Mouse (Mus musculus) MEL (cell line): Measurements from ENCODE around the gene Sdccag8. TPM values are rescaled to one million over a fixed set of nuclear protein-coding genes. Genes with fewer than 3 reads are reported as not detected.

ENCODE experiments used
- DNase-seq: peaks from one replicate; pipeline ENCODE4 v3.0.0; 2011; ENCODE audit warnings: low read depth, low spot score
- H3K27ac ChIP-seq: 2 replicates; pipeline ENCODE4 v1.5.1; 2012; ENCODE audit warnings: low read depth, mild to moderate bottlenecking, control low read depth, low read length, moderate library complexity; ENCODE audit not compliant: control insufficient read depth
- H3K27me3 ChIP-seq, 2 experiments: fragments of 150-350 bp in 1 of 2; sonication (generic) in 1 of 2; 2 replicates each; pipeline ENCODE4 v1.6.1; 2012; ENCODE audit warnings: low read length in 2 of 2, mild to moderate bottlenecking in 2 of 2, improper control_type of control experiment in 1 of 2, moderate library complexity in 1 of 2; ENCODE audit not compliant: insufficient read depth in 2 of 2, control insufficient read depth in 1 of 2
- H3K36me3 ChIP-seq, 2 experiments: 2 replicates each; pipeline ENCODE4 v1.6.1; 2012 to 2014; ENCODE audit warnings: low read length in 2 of 2, improper control_type of control experiment in 1 of 2, inconsistent platforms in 1 of 2, mild to moderate bottlenecking in 1 of 2; ENCODE audit not compliant: insufficient read depth in 2 of 2, control insufficient read depth in 1 of 2
- H3K4me1 ChIP-seq, 2 experiments: fragments of 150-350 bp in 1 of 2; sonication (generic) in 1 of 2; 2 replicates each; pipeline ENCODE4 v1.6.1; 2012; ENCODE audit warnings: low read length in 2 of 2, improper control_type of control experiment in 1 of 2, mild to moderate bottlenecking in 1 of 2; ENCODE audit not compliant: insufficient read depth in 2 of 2, control insufficient read depth in 1 of 2
- H3K4me3 ChIP-seq, 2 experiments: fragments of 150-350 bp in 1 of 2; sonication (generic) in 1 of 2; 2 replicates each; pipeline ENCODE4 v1.5.1; 2012; ENCODE audit warnings: low read depth in 2 of 2, low read length in 2 of 2, mild to moderate bottlenecking in 2 of 2, moderate library complexity in 2 of 2, control low read depth in 1 of 2, improper control_type of control experiment in 1 of 2; ENCODE audit not compliant: control insufficient read depth in 1 of 2, insufficient read depth in 1 of 2
- H3K79me2 ChIP-seq: 2 replicates; pipeline ENCODE4 v1.6.1; 2012; ENCODE audit warnings: mild to moderate bottlenecking, low read length, moderate library complexity; ENCODE audit not compliant: control insufficient read depth, poor library complexity, insufficient read depth
- H3K9ac ChIP-seq: 2 replicates; pipeline ENCODE4 v1.6.1; 2012; ENCODE audit warnings: low read depth, mild to moderate bottlenecking, control low read depth, low read length, moderate library complexity; ENCODE audit not compliant: control insufficient read depth, poor library complexity, severe bottlenecking
- H3K9me3 ChIP-seq: fragments of 150-350 bp; sonication (generic); replicated peaks from 2 replicates; pipeline ENCODE4 v1.6.1; 2012; ENCODE audit warnings: mild to moderate bottlenecking, low read length, improper control_type of control experiment, moderate library complexity; ENCODE audit not compliant: insufficient read depth
- BHLHE40 ChIP-seq: IDR thresholded peaks from 2 replicates; pipeline ENCODE4 v1.6.1; 2012; ENCODE audit warnings: low read depth, mild to moderate bottlenecking, inconsistent platforms, low read length, improper control_type of control experiment, borderline replicate concordance
- E2F4 ChIP-seq: IDR thresholded peaks from 2 replicates; pipeline ENCODE4 v1.6.1; 2011; ENCODE audit warnings: low read depth, low read length, improper control_type of control experiment, borderline replicate concordance
- ETS1 ChIP-seq: IDR thresholded peaks from 2 replicates; pipeline ENCODE4 v1.6.1; 2012; ENCODE audit warnings: low read depth, mild to moderate bottlenecking, inconsistent platforms, low read length, improper control_type of control experiment, moderate library complexity
- GABPA ChIP-seq: IDR thresholded peaks from 2 replicates; pipeline ENCODE4 v1.6.1; 2012; ENCODE audit warnings: low read depth, mild to moderate bottlenecking, inconsistent platforms, low read length, improper control_type of control experiment, moderate library complexity
- GATA1 ChIP-seq: IDR thresholded peaks from 2 replicates; pipeline ENCODE4 v1.6.1; 2011; ENCODE audit warnings: low read depth, low read length, improper control_type of control experiment
- MXI1 ChIP-seq: IDR thresholded peaks from 2 replicates; pipeline ENCODE4 v1.6.1; 2011; ENCODE audit warnings: mild to moderate bottlenecking, low read depth, low read length, improper control_type of control experiment
- MYB ChIP-seq: IDR thresholded peaks from 2 replicates; pipeline ENCODE4 v1.6.1; 2011; ENCODE audit warnings: mild to moderate bottlenecking, low read depth, low read length, improper control_type of control experiment
- NELFE ChIP-seq: IDR thresholded peaks from 2 replicates; pipeline ENCODE4 v1.6.1; 2011; ENCODE audit warnings: low read depth, low read length, improper control_type of control experiment
- POLR2A ChIP-seq, 2 experiments: IDR thresholded peaks; 2 replicates each; pipeline ENCODE4 v1.6.1; 2011 to 2012; ENCODE audit warnings: low read length in 2 of 2, mild to moderate bottlenecking in 2 of 2, control low read depth in 1 of 2, improper control_type of control experiment in 1 of 2, low read depth in 1 of 2, moderate library complexity in 1 of 2; ENCODE audit not compliant: control insufficient read depth in 1 of 2, insufficient read depth in 1 of 2, poor library complexity in 1 of 2
- RCOR1 ChIP-seq: IDR thresholded peaks from 2 replicates; pipeline ENCODE4 v1.6.1; 2012; ENCODE audit warnings: low read depth, mild to moderate bottlenecking, inconsistent platforms, low read length, improper control_type of control experiment
- USF1 ChIP-seq: IDR thresholded peaks from 2 replicates; pipeline ENCODE4 v1.6.1; 2014; ENCODE audit warnings: low read depth, mild to moderate bottlenecking, inconsistent platforms, low read length, improper control_type of control experiment, moderate library complexity
- ZC3H11A ChIP-seq: IDR thresholded peaks from 2 replicates; pipeline ENCODE4 v1.6.1; 2012; ENCODE audit warnings: low read depth, mild to moderate bottlenecking, inconsistent platforms, low read length, improper control_type of control experiment
- ZKSCAN1 ChIP-seq: IDR thresholded peaks from 2 replicates; pipeline ENCODE4 v1.6.1; 2012; ENCODE audit warnings: low read depth, mild to moderate bottlenecking, inconsistent platforms, low read length, improper control_type of control experiment, moderate library complexity
- polyA plus RNA-seq, 2 experiments: library from polyadenylated mRNA; stranded (reverse) in 1 of 2; unstranded in 1 of 2; fragments of >175 nt in 1 of 2; fragments of >200 nt in 1 of 2; gene quantifications; 2 replicates each; pipeline versions ENCODE4 v1.2.1 to v1.2.4; 2012; ENCODE audit warnings: low replicate concordance in 2 of 2, low read depth in 1 of 2; ENCODE audit not compliant: insufficient read length in 2 of 2, insufficient read depth in 1 of 2, missing spikeins in 1 of 2
- total RNA-seq: library from RNA; depleted of rRNA; stranded (reverse); fragments of 300-350 nt; gene quantifications from 2 replicates; pipeline ENCODE4 v1.2.3, GENCODE M21; 2012

The Sdccag8 gene
- total and polyA plus RNA-seq, 3 experiments: 4.6 to 7.8 TPM; not detected in 1

GRCm38 (mm10) chr1:176903741-176904140 is 89.3 kb downstream of the Sdccag8 start:
- DNase-seq: no peak
- Histone ChIP-seq H3K27me3 (no peaks in the 10 kb centered on the region), H3K79me2 (no peaks in the 10 kb centered on the region), H3K4me3 (no peak overlapping the region), H3K9me3 (no peaks in the 10 kb centered on the region), H3K36me3 (no peaks in the 10 kb centered on the region), H3K9ac (no peak overlapping the region), H3K27ac (no peak overlapping the region)
- TF ChIP-seq USF1 (no peak), POLR2A (IDR thresholded peaks at IDR 0.05; ENCODE audit: control insufficient read depth in 1 of 2, insufficient read depth in 1 of 2, low read depth in 1 of 2, low read length in 2 of 2, poor library complexity in 1 of 2) (no peak), GABPA (no peak), GATA1 (no peak), E2F4 (no peak), ZC3H11A (no peak), BHLHE40 (no peak), ZKSCAN1 (no peak), RCOR1 (no peak), ETS1 (no peak), MXI1 (no peak)
- TF ChIP-seq, all 39 proteins: peak for 0
- H3K4me1 ChIP-seq: no peaks in the 10 kb centered on the region

GRCm38 (mm10) chr1:176915946-176916345 is 101.5 kb downstream of the Sdccag8 start:
- DNase-seq: no peak
- Histone ChIP-seq H3K79me2 (no peaks in the 10 kb centered on the region), H3K36me3 (no peaks in the 10 kb centered on the region), H3K4me3 (no peak overlapping the region), H3K27me3 (no peaks in the 10 kb centered on the region), H3K27ac (no peak overlapping the region), H3K4me1 (no peaks in the 10 kb centered on the region), H3K9me3 (no peaks in the 10 kb centered on the region), H3K9ac (no peak overlapping the region)
- no peak for TF ChIP-seq E2F4

GRCm38 (mm10) chr1:176919486-176919885 is 105.0 kb downstream of the Sdccag8 start:
- no peaks in the 10 kb centered on the region for H3K4me1 ChIP-seq
- no peak overlapping the region for H3K4me3 ChIP-seq
- H3K27ac ChIP-seq: no peak overlapping the region
- no peak overlapping the region for H3K9ac ChIP-seq
- no peak for DNase-seq
- no peaks in the 10 kb centered on the region for H3K9me3 ChIP-seq
- TF ChIP-seq MYB: no peak
- TF ChIP-seq NELFE: no peak
- no peaks in the 10 kb centered on the region for H3K36me3 ChIP-seq
- no peaks in the 10 kb centered on the region for H3K27me3 ChIP-seq
- no peaks in the 10 kb centered on the region for H3K79me2 ChIP-seq
